Mouse (Mus musculus): ENCODE data around the gene Usp39.

DNA sequence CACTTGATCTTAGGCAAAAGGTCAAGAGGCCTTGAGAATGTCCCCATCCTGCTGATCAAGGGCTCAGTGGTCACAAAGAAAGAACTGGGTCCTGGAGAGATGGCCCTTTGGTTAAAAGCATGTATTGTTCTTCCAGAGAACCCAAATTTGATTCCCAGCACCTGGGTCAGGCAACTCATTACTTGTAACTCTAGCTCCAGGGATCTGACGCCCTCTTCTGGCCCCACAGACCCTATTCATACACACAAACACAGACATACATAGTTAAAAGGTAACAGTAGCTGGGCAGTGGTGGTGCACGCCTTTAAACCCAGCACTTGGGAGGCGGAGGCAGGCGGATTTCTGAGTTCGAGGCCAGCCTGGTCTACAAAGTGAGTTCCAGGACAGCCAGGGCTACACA is 47.4 kb upstream of the Usp39 start:
- TF ChIP-seq CTCF (conservative IDR thresholded peaks at IDR 0.05; ENCODE audit: insufficient read depth, insufficient read length, low read depth, low read length): no peak
- TF ChIP-seq POLR2A (IDR thresholded peaks at IDR 0.05; ENCODE audit: low read depth, low read length): no peak
